Mouse (Mus musculus) forebrain, embryonic 11.5 days (tissue): ENCODE measurements around the gene Jmjd6. TPM values are rescaled to one million over a fixed set of nuclear protein-coding genes. Genes with fewer than 3 reads are reported as not detected.
A peak's percentile ranks its signal among the peaks of the same experiment; 100 is the strongest.

Source experiments
- ATAC-seq: fragments of 200-750 bp; cut with Nextera tagmentation; replicated peaks from 2 replicates; pipeline ENCODE4 v1.8.0; 2017; ENCODE audit warnings: moderate TSS enrichment; ENCODE audit not compliant: low FRiP score
- DNase-seq: peaks from one replicate; pipeline ENCODE4 v3.0.0-alpha.2; 2017; ENCODE audit warnings: low spot score
- H3K27ac ChIP-seq: fragments of 300-500 bp; sonication (generic); 2 replicates; pipeline ENCODE4 v1.5.1; 2014; ENCODE audit warnings: low read depth, low read length
- H3K27me3 ChIP-seq: fragments of 300-500 bp; sonication (generic); 2 replicates; pipeline ENCODE4 v1.6.1; 2014; ENCODE audit warnings: mild to moderate bottlenecking, low read length, mixed read lengths; ENCODE audit not compliant: control insufficient read depth, insufficient read depth
- H3K36me3 ChIP-seq: fragments of 300-500 bp; sonication (generic); 2 replicates; pipeline ENCODE4 v1.6.1; 2014; ENCODE audit warnings: mild to moderate bottlenecking, low read length, moderate library complexity, mixed read lengths; ENCODE audit not compliant: control insufficient read depth, insufficient read depth
- H3K4me1 ChIP-seq: fragments of 300-500 bp; sonication (generic); replicated peaks from 2 replicates; pipeline ENCODE4 v1.6.1; 2014; ENCODE audit warnings: low read length, mixed read lengths; ENCODE audit not compliant: control insufficient read depth, insufficient read depth
- H3K4me2 ChIP-seq: fragments of 300-500 bp; sonication (generic); 2 replicates; pipeline ENCODE4 v1.6.1; 2014; ENCODE audit warnings: low read depth, mild to moderate bottlenecking, low read length, moderate library complexity, mixed read lengths; ENCODE audit not compliant: severe bottlenecking
- H3K4me3 ChIP-seq: fragments of 300-500 bp; sonication (generic); 2 replicates; pipeline ENCODE4 v1.5.1; 2014; ENCODE audit warnings: low read depth, low read length
- H3K9ac ChIP-seq: fragments of 300-500 bp; sonication (generic); 2 replicates; pipeline ENCODE4 v1.6.1; 2014; ENCODE audit warnings: low read length
- H3K9me3 ChIP-seq: fragments of 300-500 bp; sonication (generic); 2 replicates; pipeline ENCODE4 v1.6.1; 2016; ENCODE audit warnings: low read length, mixed read lengths; ENCODE audit not compliant: control insufficient read depth
- WGBS: fragments of 180-500 bp; shearing (Covaris S2); extraction: QIAGEN DNeasy Blood & Tissue Kit; methylation state at CpG from one replicate; pipeline ENCODE4 v1.1.7; 2014; 5-methylcytosine and 5-hydroxymethylcytosine counted together
- polyA plus RNA-seq: library from polyadenylated mRNA; unstranded; fragments of >200 nt; fragmentation: Nextera tagmentation; extraction: Ambion mirVana; gene quantifications from 2 replicates; pipeline ENCODE4 v1.2.1, GENCODE M21; 2014

Gene Jmjd6
- polyA plus RNA-seq, 1 experiment from 2014 or later, result 86.8 TPM

GRCm38 (mm10) chr11:116854279-116854678 lies 11.0 kb upstream of the Jmjd6 start:
- WGBS, result 43% methylated on average over 10 of the region's 10 CpGs
- Histone ChIP-seq H3K36me3 (peaks cover 9% of the 10 kb centered on the region; the same call in 1 of the 2 replicates), H3K27me3 (no peaks in the 10 kb centered on the region), H3K9ac (peak overlapping the region; percentile 93), H3K27ac (no peak overlapping the region), H3K4me3 (peak overlapping the region; percentile 100), H3K4me2 (peak overlapping the region; percentile 80), H3K9me3 (no peaks in the 10 kb centered on the region), H3K4me1 (peaks cover 6% of the 10 kb centered on the region; the same call in 1 of the 2 replicates)
- DNase-seq (no peak), ATAC-seq (no peak)

- ATAC-seq (peak; percentile 89), DNase-seq (peak; percentile 97)
- Histone ChIP-seq H3K4me2 (peak overlapping the region; percentile 80), H3K27ac (peak overlapping the region; percentile 99), H3K27me3 (no peaks in the 10 kb centered on the region), H3K4me1 (peaks cover 6% of the 10 kb centered on the region; the same call in 1 of the 2 replicates), H3K36me3 (peaks cover 9% of the 10 kb centered on the region; the same call in 1 of the 2 replicates), H3K9ac (peak overlapping the region; percentile 93), H3K9me3 (no peaks in the 10 kb centered on the region), H3K4me3 (peak overlapping the region; percentile 100)
- under 1% methylated on average over 33 of the region's 36 CpGs for WGBS
Measured at GRCm38 (mm10) chr11:116853512-116853928, 10.3 kb upstream of the Jmjd6 start.

- Histone ChIP-seq H3K9ac (peak within 1 kb of the TSS; percentile 99), H3K4me1 (peaks cover 6% of the 10 kb centered on the region; the same call in 1 of the 2 replicates), H3K27me3 (no peaks in the 10 kb centered on the region), H3K4me2 (peak within 1 kb of the TSS; percentile 80), H3K27ac (peak within 1 kb of the TSS; percentile 99), H3K36me3 (peaks cover 9% of the 10 kb centered on the region; the same call in 1 of the 2 replicates), H3K9me3 (no peaks in the 10 kb centered on the region), H3K4me3 (peak within 1 kb of the TSS; percentile 100)
- WGBS, result under 1% methylated on average over 67 of the region's 74 CpGs
- DNase-seq (peak; percentile 99), ATAC-seq (peak; percentile 90)
Measured at GRCm38 (mm10) chr11:116852891-116853511, 9.8 kb upstream of the Jmjd6 start, which contains the start of gene Srsf2. Srsf2 (minus strand) TSS chr11:116853094.

- ATAC-seq (peak; percentile 62), DNase-seq (peak; percentile 86)
- peaks cover 6% of the 10 kb centered on the region; the same call in 1 of the 2 replicates for H3K4me1 ChIP-seq
- H3K9me3 ChIP-seq, result no peaks in the 10 kb centered on the region
- WGBS, result under 1% methylated on average over 76 of the region's 91 CpGs
- H3K27me3 ChIP-seq, result no peaks in the 10 kb centered on the region
- peak within 1 kb of the TSS; percentile 100 for H3K4me3 ChIP-seq
- H3K9ac ChIP-seq, result peak within 1 kb of the TSS; percentile 99
- H3K27ac ChIP-seq, result peak within 1 kb of the TSS; percentile 99
- H3K4me2 ChIP-seq, result peak within 1 kb of the TSS; percentile 80
- H3K36me3 ChIP-seq, result peaks cover 9% of the 10 kb centered on the region; the same call in 1 of the 2 replicates
Measured at GRCm38 (mm10) chr11:116852291-116852890, 9.1 kb upstream of the Jmjd6 start, which contains the start of gene Mfsd11. Mfsd11 (plus strand) TSS chr11:116852440.

- no peak for ATAC-seq
- H3K36me3 ChIP-seq, result peaks cover 9% of the 10 kb centered on the region; the same call in 1 of the 2 replicates
- WGBS, result under 1% methylated on average over 29 of the region's 29 CpGs
- H3K9me3 ChIP-seq, result no peaks in the 10 kb centered on the region
- H3K4me3 ChIP-seq, result peak overlapping the region; percentile 100
- H3K27ac ChIP-seq, result peak overlapping the region; percentile 99
- no peak for DNase-seq
- H3K9ac ChIP-seq, result peak overlapping the region; percentile 99
- H3K4me1 ChIP-seq, result peaks cover 6% of the 10 kb centered on the region; the same call in 1 of the 2 replicates
- H3K4me2 ChIP-seq, result peak overlapping the region; percentile 80
- H3K27me3 ChIP-seq, result no peaks in the 10 kb centered on the region
Measured at GRCm38 (mm10) chr11:116851576-116852290, 8.5 kb upstream of the Jmjd6 start.

- no peak overlapping the region for H3K27ac ChIP-seq
- no peak for ATAC-seq
Measured at GRCm38 (mm10) chr11:116850833-116851477, 7.7 kb upstream of the Jmjd6 start.

GRCm38 (mm10) chr11:116850085-116850484 lies 6.8 kb upstream of the Jmjd6 start:
- DNase-seq, result no peak
- Histone ChIP-seq H3K4me1 (peaks cover 6% of the 10 kb centered on the region; the same call in 1 of the 2 replicates), H3K4me2 (peak overlapping the region; percentile 80), H3K27ac (no peak overlapping the region), H3K9me3 (no peaks in the 10 kb centered on the region), H3K36me3 (peaks cover 9% of the 10 kb centered on the region; the same call in 1 of the 2 replicates), H3K9ac (no peak overlapping the region), H3K4me3 (peak overlapping the region; percentile 100), H3K27me3 (no peaks in the 10 kb centered on the region)
- no peak for ATAC-seq
- WGBS, result 76% methylated on average over 4 of the region's 4 CpGs

More at GRCm38 (mm10) chr11:116850833-116851477, 7.7 kb upstream of the Jmjd6 start:
- Histone ChIP-seq H3K4me2 (peak overlapping the region; percentile 80), H3K9ac (peak overlapping the region; percentile 99), H3K4me1 (peaks cover 6% of the 10 kb centered on the region; the same call in 1 of the 2 replicates), H3K9me3 (no peaks in the 10 kb centered on the region), H3K27me3 (no peaks in the 10 kb centered on the region), H3K4me3 (peak overlapping the region; percentile 100), H3K36me3 (peaks cover 9% of the 10 kb centered on the region; the same call in 1 of the 2 replicates)
- WGBS, result 46% methylated on average over 6 of the region's 6 CpGs
- DNase-seq, result no peak

- H3K4me2 ChIP-seq, result no peak overlapping the region
- ATAC-seq, result no peak
- peaks cover 9% of the 10 kb centered on the region; the same call in 1 of the 2 replicates for H3K36me3 ChIP-seq
- no peaks in the 10 kb centered on the region for H3K9me3 ChIP-seq
- no peak overlapping the region for H3K9ac ChIP-seq
- DNase-seq, result no peak
- no peak overlapping the region for H3K4me3 ChIP-seq
- H3K4me1 ChIP-seq, result peaks cover 6% of the 10 kb centered on the region; the same call in 1 of the 2 replicates
- H3K27me3 ChIP-seq, result no peaks in the 10 kb centered on the region
- no peak overlapping the region for H3K27ac ChIP-seq
Measured at GRCm38 (mm10) chr11:116849587-116849986, 6.3 kb upstream of the Jmjd6 start.
